Mouse (Mus musculus) c-Kit-positive CD71-positive TER-119-negative erythroid progenitor cells, embryonic 14.5 days (primary cell): Measurements from ENCODE around the gene Elf4.
A peak's percentile ranks its signal among the peaks of the same experiment; 100 is the strongest.

Experiments
- DNase-seq: peaks from one replicate; pipeline ENCODE4 v3.0.0-alpha.2; 2013; ENCODE audit warnings: low read depth

The Elf4 gene

DNA sequence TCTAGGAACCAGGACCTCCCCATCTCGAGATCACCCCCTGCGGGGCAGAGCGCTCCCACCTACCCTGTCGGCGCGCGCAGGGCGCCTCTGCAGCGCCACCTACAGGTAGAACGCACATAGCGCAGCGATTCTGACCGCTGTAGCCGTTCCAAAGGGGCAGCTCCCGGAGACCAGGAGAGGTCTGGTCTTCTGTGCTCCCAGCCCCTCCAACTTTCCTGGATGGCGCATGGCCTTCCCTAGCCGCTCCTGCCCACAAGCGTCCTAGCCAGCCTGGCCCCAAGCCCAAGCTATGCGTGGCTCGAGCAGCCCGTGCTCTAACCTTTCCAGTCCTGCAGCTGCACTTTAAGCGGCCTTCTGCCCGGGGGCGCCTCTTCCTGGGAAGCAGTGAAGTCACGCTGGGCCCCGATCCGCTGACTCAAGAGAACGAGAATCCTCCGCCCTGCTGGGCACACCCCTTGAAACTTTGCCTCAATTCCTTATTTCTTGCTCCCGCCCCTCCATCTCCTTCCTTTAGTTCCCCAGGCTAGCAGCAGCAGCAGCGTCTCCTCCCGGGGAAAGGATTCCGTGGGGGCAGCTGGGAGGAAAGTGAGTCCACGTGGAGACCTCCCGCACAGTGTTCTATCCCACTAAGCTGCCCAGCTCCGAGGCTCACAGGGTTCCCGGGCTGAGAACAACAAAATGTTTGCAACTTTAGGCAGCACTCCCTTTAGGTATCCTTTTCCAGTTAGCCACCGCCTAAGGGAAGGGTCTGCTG, at the start of gene Elf4:
Gene Elf4 (minus strand): TSS at position 379 of the 754 bp plus-strand sequence.
- DNase-seq: peak; percentile 44

DNA sequence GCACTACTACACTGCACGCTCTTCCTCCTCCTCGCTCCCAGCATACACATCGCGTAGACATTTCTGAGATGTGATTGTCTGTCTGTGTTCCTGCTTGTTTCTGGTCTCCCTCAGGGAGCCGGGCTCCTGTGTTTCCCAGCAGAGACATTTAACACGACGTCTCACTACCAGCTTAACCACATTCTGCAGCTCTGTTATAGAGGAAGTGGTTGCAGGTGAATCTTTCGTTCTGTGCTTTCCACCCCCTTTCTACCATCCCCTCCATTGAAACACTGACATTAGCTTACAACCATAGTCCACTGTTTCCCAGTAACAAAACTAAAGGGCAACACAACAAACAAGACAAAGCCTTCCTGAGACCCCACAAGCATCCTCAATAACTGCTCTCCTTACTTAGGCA, 30.8 kb upstream of the Elf4 start:
- DNase-seq: no peak

DNA sequence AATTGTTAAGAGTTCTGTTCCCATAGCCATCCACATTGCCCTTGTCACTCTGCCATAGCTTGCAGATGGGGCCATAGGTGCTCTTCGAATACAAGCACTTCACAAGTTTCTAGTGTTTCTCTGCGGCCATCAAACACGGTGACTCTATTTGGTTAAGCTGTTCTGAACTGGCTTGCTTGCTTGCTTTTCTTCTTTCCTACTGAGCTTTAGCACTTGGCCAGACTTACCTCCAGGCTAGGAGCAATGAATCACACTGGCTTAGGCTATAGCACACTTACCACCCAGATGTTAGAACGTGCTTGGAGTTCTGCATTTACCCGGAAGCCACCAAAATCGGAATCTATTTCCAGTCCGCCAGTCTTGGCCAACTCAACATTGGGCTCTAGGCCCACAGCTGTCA, 18.8 kb upstream of the Elf4 start:
- no peak for DNase-seq

DNA sequence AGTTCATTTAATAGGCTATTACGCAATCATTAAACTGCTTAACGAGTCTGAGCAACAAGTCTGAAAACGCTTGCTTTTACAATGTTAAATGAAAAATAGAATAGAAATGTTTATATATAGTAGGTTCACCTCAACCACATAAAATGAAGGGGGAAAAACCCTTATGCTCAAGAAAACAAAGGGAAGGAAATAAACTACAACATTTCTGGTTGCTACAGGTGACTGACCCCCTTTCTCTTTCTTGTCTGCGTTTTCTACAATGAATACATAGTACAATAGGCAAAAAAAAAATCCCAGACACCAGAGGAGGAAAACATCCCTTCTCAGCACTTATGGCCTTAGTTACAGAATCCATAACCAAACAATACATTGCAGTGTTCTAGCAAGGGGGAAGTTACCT, 18.2 kb upstream of the Elf4 start:
- no peak for DNase-seq

DNA sequence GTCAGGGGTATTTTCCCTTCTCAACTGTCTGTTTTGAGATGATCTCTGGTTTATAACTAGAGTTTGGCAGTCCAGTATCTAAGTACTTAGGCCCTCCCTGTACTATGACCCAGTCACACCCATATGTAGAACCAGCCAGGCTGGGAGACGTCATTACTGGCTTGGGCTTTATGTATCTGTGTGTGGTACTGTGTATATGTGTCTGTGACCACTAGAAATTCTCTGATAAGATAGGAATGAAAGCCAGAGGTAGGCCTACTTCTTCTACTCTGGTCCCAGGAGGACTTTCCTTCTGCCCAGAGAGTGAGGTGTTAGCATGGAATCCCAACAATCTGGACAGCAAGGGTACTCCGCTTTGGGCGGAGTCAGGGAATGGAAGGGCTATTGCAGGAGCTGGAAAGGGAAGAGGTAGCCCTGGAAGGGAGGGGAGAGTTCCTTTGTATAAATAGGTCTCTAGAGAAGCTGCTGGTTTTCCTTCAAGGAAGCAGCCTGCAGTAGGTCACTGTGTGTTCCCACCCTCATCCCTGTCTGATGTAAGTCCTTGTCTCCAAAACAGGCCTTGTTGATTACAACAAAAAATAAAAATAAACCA, 4.5 kb upstream of the Elf4 start:
- no peak for DNase-seq

DNA sequence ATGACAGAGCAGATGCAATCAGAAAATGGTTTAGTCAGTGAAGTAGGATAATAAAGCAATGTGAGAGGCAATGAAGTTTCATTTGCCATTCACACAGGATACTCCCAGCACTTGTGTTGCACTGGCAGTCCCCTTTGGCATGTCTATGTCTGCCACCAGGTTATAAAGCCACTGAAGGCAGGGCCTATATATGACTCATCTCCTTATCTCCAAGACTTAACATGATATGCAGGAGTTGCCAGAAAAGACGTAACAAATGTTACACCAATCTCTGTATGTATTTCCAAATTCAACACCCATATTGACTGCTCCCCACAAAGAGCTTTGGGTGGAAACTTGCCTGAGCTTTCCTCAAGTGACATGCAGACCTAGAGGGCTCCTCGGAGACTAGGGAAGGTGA, 3.2 kb upstream of the Elf4 start:
- no peak for DNase-seq

DNA sequence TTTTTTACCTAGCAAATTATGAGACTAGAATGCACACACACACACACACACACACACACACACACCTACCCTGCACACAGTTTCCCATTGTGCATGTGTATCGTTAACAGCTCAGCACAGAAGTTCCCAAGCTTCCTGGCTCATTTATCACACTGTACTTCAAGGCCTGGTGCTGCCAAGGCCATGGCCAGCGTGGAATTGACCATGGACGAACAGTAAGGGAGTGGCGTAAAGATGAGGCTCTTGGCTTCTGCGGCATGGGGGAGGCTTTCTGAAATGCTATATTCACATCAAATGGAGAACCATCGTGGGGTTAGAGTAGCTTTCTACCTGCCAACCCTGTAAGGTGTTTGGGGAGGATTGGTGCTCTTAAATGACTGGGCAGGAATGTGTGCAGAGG, 1.5 kb upstream of the Elf4 start:
- DNase-seq: no peak

DNA sequence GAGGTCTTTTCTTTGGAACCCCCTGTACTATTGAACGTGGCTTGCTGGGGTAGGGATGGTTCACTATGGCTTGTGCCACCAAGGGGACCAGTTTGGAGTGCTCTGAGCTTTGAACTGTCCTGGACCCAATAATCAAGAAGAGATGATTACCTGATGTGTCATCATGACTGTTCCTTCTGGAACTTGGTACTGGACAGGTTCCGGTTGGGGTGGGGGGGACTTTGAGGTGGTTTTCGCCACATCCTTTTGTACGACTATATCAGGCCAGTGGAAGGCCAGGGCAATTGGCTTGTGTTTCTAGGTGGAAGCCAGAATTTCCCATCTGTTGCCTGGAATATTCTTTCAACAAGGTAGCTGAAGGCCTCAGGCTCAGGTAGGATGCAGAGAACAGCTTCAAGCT, 704 bp upstream of the Elf4 start:
- DNase-seq: no peak

DNA sequence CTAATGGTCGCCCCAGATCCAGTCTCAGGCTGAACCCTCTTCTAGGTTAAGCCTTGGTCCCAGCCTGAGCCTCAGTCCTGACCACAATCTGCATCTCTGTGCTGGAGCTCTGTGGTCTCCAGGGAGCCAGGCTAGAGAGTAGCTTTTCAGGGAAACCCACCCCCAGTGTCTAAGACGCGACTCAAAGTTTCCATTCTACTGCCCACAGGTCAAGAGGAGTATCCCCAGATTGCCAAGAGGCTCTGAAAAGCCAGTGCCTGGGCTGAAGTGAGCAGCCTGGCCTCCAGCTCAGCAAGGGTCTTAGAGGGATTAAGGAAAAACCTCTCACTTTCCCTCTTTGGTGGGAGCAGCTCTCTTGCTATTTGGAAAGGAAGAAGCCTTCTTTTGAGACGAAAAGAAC, 635 bp downstream of the Elf4 start:
- no peak for DNase-seq

DNA sequence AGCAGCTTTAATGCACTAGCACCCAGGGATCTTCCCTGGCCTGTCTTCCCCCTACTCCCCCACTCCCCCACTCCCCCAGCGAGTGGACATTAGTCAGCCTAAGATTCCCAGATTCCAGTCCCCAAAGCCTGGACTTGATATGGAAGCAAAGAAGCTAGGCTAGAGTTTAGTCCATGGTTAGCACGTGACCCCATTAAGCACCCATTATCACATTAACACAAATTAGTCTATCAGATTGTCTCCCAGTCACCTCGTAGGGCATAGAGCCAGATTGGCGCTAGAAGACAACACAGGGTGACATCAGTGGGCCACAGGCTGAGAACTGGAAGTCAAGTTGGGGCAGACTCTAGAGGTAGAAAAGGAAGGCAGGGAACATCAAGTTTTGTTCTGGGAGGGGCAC, 1.9 kb downstream of the Elf4 start:
- no peak for DNase-seq

DNA sequence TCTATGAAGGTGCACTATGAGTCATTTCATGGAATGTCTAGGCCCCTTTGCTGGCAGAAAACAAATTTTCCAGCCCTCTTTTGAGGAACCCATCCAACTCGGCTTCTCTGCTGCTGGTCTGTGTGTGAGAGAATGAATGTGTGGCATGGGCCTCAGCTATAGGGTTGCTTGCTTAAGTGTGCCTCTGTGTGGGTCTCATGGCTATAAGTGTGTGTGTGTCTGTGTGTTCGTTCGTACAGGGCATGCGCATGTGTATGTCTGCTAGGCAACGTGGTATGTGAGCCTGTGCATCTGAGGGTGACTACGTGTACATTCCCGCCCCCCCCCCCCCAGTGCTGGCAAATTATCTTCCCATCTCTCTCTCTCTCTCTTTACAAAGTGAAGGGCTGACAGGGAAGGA, 2.4 kb downstream of the Elf4 start:
- no peak for DNase-seq

DNA sequence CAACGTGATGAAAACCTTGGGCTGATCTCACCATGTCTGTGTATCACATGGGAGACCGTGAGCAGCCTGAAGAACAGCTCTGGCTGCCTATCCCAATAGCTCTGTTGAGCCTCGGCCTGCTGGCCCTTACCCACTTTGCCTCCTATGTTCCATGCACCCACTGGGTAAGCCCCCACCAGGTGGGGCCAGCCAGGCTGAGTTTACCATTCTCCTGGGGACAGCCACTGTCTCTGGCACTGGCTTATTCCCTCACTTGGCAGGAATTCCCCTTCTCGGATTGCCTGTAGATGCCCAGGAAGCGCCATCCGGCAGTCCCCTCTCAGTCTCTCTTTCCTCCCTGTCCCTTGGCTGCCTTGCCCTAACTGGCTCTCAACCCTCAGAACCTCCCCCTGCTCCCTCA, 6.0 kb downstream of the Elf4 start:
- DNase-seq: no peak

DNA sequence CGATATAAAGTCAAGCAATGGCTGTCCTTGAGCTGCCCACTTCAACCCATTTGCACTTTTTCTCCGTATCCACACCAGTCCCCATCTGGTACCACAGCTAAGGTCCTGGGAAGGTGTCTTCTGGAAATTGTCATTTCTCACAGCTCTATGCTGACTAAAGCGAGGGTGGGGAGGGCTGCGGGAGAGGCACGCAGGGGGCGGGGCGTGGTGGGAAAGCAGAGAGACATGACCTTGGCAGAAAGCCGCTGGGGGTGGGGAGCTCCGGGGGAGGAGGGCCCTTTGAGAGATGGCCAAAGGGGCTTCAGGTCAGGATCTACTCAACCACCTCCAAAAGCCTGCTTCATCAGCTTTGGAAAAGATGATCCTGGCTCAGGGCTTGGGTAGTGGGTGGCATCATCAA, 7.9 kb downstream of the Elf4 start:
- no peak for DNase-seq

DNA sequence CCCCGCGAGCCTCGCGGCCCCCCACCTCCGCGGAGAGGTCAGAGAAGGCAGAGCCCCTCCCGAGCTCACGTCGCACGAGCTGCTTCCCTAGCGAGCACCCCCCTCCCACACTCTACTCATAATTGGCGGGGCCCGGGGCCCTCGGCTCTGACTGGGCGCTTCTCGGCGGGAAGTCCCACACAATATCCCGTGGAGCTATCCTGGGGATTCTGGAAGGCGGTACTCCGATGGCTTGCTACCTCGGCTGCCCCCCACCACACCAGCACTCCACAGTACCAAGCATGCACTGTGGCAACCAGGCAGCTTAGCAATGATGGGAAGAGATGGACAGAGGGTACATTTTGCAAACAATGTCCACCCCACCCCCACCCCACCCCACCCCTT, 8.4 kb downstream of the Elf4 start:
- DNase-seq: no peak

DNA sequence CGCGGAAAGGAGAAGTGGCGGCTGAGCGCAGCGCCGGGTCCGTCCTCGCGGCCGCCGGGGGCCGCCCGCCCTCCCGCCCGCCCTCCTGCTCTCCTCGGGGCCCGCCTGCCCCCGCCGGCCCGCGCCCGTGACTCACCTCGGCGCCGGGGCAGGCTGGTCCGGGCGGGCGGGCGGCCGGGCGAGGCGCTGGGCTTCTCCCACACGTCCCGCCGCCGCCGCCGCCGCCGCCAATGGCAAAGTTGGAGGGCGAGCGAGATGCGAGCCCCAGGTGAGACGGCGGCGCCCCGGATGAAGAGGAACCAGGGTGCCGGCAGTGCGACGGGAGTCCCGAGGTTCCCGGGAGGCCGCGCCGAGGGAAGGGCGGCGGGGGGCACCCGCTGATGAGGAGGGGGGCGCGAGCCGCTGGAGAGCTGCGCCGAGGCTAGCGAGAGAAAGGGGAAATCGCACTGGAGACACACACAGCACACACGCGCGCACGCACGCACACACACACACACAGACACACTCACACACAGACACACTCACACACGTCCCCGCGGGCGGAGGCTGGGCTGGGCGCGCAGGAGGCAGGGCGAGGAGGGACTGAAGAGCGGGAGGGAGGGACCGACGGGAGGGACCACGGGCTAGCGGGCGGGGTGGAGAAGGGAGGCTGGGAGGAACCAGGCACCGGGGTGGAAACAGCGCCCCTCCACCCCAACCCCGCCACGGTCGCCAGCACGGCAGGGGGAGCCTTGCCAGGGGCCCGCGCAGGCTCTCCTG, 9.0 kb downstream of the Elf4 start:
- no peak for DNase-seq

DNA sequence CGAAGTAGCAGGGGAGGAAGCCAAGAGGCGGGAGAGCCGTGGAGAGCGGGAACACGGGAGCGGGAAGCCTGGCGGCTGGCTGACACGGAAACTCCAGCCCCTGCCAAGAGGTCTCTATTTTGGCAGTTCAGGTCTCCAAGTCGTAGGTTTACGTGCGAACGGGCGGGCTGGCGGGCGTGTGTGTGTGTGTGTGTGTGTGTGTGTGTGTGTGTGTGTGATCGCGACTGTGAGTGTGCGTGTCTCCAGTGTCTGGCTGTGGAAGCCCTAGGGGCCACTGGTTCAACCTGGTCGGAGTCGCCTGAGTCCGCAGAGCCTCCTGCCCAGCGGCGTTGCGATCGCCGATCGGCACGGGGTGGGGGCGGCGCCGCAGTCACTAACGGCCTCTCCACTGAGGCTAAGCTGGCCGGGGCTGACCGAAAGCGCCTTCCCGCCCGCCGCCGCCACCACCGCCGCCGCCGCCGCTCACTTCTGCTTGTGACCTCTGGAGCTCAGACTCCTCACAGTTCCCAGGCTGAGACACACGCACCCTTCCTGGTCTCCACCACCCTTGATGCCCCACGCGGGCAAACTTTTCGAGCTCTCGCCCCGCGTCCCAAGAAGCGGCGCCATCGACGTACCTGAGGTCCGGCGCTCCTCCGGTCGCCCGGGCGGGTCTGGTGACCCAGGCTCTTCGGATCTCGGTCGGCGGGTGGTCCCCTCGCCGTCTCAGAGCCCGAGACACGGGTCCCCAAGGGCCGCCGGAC, 9.8 kb downstream of the Elf4 start:
- no peak for DNase-seq

DNA sequence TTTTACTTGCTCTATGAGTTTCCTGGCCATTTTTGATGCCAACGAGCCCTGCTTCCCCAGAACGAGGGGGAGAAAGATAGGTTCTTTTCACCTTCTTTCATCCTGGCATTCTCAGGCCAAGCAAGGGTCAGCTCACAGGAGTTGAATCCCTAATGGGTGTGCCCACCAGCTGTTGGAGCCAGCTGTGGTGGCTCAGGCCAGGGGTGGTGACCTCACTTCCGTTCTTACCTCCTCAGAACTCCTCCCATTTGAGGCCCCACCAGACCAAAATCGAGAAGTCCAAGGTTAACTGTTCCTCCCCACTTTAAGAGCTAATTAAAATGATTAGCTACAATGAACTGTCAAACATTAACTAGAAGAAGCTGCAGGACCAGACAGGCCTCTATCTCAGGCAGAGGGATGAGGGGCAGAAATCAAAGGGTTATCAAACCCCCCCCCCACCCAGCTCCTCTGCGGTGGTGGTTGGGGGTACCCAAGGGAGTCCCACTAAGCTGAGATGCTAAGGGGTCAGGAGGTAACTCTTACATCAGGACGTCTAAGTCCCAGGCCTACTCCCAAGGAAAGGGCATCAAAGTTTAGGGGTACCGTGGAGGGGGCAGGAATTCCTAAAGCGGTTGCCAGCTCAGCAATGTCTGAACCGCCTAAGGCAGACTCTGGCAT, 10.6 kb downstream of the Elf4 start:
- DNase-seq: no peak

DNA sequence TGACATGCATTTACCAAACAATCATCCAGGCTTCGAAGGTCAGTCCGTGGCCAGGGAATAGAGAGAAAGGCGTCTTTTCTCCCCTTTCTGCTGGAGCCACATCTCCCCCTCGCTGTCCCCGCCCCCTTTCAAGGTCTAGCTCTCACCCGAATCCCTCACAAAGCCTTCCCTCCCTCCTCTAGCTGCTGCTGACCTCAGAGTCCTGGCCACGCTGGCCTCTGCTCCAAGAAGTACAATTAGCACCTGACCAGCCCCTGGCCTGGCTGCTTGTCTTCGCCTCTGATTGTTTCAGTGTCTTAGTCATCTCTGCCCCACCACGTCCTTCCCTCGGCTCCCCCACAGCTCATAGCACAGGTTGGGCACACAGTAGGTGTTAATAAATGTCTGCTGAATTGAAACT, 13.3 kb downstream of the Elf4 start:
- no peak for DNase-seq

DNA sequence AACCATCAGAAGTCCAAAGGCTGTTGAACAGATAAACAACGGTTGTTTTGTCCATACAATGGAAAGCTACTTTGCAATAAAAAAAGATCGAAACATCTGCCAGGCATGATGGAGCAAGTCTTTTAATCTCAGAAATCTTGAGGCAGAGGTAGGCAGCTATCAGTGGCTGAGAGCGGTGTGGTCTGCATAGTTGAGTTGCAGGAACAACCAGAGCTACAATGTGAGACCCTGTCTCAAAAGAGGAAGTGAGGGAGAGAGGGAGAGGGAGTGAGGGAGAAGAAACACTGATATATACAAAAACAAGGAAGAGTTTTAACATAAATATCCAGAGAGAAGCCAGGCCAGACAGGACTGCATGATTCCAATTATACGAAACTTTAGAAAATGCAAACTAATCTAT, 18.3 kb downstream of the Elf4 start:
- DNase-seq: no peak

DNA sequence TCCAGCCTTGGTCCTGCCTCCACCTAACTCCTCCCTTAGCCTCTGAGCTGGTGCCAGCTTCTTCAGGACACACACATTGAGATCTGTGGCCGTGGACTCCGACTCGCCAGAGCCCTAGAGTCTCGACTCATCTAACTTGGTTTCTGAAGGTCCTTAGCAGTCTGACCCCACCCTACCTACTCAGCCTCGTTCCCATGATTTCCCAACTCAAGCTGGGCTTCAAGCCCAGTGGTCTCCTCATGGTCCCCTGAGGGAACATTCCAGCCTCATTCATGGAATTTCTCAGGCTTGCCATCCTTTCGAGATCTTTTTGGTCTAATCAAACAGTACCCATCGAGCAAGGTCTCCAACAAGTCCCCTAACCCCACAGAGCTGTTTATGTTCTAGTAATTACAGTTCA, 21.0 kb downstream of the Elf4 start:
- no peak for DNase-seq

DNA sequence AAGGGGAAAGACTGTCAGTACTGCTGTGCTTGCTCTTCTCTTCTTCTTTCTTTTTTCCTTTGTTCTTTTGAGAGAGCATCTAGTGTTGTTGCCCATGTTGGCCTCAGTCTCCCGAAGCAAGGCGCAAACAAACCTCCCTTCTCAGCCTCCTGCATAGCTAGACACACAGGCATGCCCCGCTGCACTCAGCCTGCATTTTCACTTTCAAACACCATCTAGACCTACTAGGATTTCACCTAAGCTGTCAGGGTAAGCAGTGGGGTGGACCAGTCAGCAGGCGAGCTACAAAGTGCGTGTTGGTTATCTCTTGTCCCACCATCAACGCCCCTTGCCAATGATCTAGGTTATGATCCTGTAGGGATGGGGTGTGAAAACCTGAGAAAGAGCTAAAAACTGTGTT, 21.4 kb downstream of the Elf4 start:
- no peak for DNase-seq

DNA sequence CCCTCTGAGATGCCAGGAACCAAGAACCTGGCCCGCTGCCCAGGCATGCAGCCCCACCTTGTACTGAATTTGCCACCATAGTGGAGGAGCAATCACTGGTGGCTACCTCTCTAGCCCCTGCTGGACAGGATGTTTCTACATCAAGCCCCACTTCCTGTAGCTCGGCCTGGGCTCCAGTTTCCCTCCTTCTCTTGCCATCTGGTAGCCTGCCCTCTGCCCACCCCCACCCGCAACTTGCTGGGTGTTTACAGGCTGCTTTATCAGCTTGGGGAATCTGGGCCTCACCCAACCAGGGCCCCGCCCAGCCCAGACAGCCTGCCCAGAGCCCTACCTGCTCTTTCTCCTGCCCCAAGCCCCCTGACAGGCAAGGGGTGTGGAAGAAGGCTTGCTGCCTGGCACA, 23.9 kb downstream of the Elf4 start:
- DNase-seq: no peak
